Mouse (Mus musculus): ENCODE data around the gene Nr4a1.

DNA sequence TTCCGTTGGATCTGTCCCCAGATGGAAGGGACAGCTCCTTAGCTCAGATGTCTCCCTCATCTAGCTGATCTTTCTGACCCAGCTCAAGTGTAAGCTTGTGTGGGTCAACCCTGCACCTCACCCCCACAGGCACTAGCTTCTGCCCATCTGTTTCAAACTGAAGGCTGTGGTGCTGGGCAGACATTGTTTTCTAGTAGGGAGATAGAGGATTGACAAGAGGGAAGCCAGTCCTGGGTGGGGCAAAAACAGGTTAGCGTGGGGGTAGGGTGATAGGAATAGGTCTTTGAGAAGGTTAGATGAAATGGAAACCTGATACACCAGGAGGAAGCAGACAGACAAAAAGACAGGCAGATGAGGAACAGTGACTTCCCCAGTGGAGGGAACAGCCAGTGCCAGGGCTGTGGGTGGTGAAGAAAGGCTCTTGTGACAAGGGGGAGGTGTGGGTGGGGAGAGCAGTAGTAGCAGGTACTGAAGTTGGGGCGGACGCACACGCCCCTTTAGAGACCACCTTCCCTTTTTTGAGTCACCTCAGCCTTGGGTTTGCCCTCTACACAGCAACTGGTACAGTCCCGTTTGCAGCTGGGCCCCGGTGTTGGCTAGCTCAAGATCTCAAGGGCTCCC, 1.9 kb downstream of the Nr4a1 start:
- TF ChIP-seq TAL1 (IDR thresholded peaks at IDR 0.05; ENCODE audit: low read length): no peak
- no peak for TF ChIP-seq GATA1 (IDR thresholded peaks at IDR 0.05; ENCODE audit: low read length)

Measured in erythroblast, embryonic 14.5 days (primary cell).